Mouse (Mus musculus) neural tube, embryonic 14.5 days (tissue): ENCODE measurements at regions not wholly inside any gene's neighbourhood (a gene's known extent, or its start where the extent isn't known, plus 50 kb on each side); places are given as distances from the start of the nearest gene placed in this dataset.

Experiments used
- ATAC-seq: fragments of 200-750 bp; cut with Nextera tagmentation; 2 replicates; pipeline ENCODE4 v1.8.0; 2017; ENCODE audit warnings: low read depth, mild to moderate bottlenecking, moderate TSS enrichment, moderate library complexity
- H3K27ac ChIP-seq: fragments of 300-500 bp; sonication (generic); 2 replicates; pipeline ENCODE4 v1.5.1; 2014; ENCODE audit warnings: low read depth, mild to moderate bottlenecking, control low read depth, low read length, moderate library complexity, mixed read lengths
- H3K27me3 ChIP-seq: fragments of 300-500 bp; sonication (generic); 2 replicates; pipeline ENCODE4 v1.6.1; 2014; ENCODE audit warnings: low read length; ENCODE audit not compliant: control insufficient read depth, insufficient read depth
- H3K36me3 ChIP-seq: fragments of 300-500 bp; sonication (generic); 2 replicates; pipeline ENCODE4 v1.6.1; 2014; ENCODE audit warnings: low read length, mixed read lengths; ENCODE audit not compliant: control insufficient read depth, insufficient read depth
- H3K4me1 ChIP-seq: fragments of 300-500 bp; sonication (generic); 2 replicates; pipeline ENCODE4 v1.6.1; 2014; ENCODE audit warnings: low read length; ENCODE audit not compliant: control insufficient read depth, insufficient read depth
- H3K4me2 ChIP-seq: fragments of 300-500 bp; sonication (generic); 2 replicates; pipeline ENCODE4 v1.6.1; 2014; ENCODE audit warnings: mild to moderate bottlenecking, low read depth, low read length, control low read depth
- H3K4me3 ChIP-seq: fragments of 300-500 bp; sonication (generic); 2 replicates; pipeline ENCODE4 v1.5.1; 2014; ENCODE audit warnings: low read depth, low read length, control low read depth, mixed read lengths
- H3K9ac ChIP-seq: fragments of 300-500 bp; sonication (generic); replicated peaks from 2 replicates; pipeline ENCODE4 v1.6.1; 2014; ENCODE audit warnings: low read depth, mild to moderate bottlenecking, control low read depth, low read length, mixed read lengths
- H3K9me3 ChIP-seq: fragments of 300-500 bp; sonication (generic); 2 replicates; pipeline ENCODE4 v1.6.1; 2016; ENCODE audit warnings: low read length; ENCODE audit not compliant: control insufficient read depth
- WGBS: fragments of 180-500 bp; shearing (Covaris S2); extraction: QIAGEN DNeasy Blood & Tissue Kit; methylation state at CpG from one replicate; pipeline ENCODE4 v1.1.7; 2014; 5-methylcytosine and 5-hydroxymethylcytosine counted together

DNA sequence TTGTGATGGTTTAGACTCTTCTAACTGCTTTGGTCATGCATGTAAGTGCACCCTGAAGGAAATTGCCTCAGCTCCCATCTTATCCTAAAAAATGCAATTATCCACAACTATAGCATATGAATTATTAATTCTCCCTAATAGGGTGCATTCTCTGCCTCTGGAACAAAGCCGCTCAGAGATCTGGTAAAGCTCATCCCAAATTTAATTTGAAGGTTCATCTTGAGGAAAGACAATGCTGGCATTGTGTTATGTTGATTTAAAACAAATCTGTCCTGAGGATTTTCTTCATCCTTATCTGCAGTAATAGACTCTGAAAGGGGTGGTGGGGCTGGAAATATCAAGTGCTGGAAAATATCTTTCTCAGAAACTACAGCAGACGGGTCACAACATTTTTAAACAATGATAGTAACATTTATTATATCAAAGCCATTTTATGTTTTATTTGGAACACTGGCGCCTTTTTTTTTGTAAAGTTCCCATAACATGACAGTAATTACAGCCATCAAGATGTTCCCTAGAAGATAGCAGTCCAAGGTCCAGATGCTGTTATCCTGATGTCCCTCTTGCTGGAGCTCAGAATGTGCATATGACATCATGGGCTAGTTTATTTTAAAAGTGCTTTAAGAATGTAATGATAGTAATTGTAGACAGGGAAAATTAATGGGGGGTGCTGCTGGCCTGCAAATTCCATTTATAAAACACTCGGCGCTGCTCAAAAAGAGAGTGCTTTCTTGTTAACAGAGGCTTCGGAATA lies 148.5 kb downstream of the Hlx start:
- Histone ChIP-seq H3K4me1 (no peaks in the 10 kb centered on the region), H3K9me3 (no peaks in the 10 kb centered on the region), H3K4me2 (no peak overlapping the region), H3K36me3 (no peaks in the 10 kb centered on the region), H3K9ac (no peak overlapping the region), H3K27me3 (no peaks in the 10 kb centered on the region), H3K27ac (no peak overlapping the region), H3K4me3 (no peak overlapping the region)
- ATAC-seq, result no peak
- 81% methylated on average over 6 of the region's 6 CpGs for WGBS

DNA sequence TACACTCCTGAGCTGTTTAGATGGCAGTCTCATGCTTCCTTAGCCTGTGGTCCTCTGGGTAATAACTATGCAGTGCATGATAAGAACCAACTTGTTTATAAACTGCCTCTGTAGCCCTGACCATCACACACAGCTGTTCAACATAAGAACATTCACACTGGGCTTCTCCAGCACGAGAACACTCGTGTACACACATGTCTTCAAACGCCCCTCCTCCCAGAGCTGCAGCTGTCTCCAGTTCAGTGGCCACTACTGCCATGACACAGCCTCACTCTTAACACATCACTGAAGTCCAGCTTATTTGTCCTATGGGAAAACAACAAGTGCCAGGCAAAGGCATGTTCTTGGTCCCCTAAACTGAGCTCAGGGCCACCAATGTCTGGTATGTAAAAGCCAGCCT lies 152.9 kb downstream of the Hlx start:
- H3K9ac ChIP-seq, result no peak overlapping the region
- no peak for ATAC-seq
- no peaks in the 10 kb centered on the region for H3K4me1 ChIP-seq
- H3K4me2 ChIP-seq, result no peak overlapping the region
- no peaks in the 10 kb centered on the region for H3K27me3 ChIP-seq
- no peak overlapping the region for H3K4me3 ChIP-seq
- 87% methylated on average over 3 of the region's 3 CpGs for WGBS
- no peaks in the 10 kb centered on the region for H3K9me3 ChIP-seq
- no peaks in the 10 kb centered on the region for H3K36me3 ChIP-seq
- no peak overlapping the region for H3K27ac ChIP-seq

DNA sequence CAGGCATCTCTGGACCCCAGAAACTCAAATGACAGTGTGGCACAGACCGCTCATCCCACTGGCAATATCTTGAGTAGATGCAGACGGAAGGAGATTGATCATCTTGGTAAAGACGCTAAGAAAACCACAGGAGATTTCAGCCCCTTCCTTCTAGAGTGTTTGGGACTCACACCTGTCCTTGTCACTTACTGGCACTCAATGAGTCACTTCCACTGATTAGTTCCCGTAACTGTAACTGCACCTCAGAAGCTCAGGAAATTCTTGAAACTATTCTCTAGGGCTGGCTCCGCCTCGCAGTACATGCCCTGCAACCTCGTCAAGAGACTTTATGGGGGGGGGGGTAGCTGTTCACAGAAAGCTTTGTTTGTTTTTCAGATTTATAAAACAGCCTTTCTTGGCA lies 155.9 kb downstream of the Hlx start:
- no peak overlapping the region for H3K4me3 ChIP-seq
- no peak for ATAC-seq
- no peaks in the 10 kb centered on the region for H3K27me3 ChIP-seq
- H3K9me3 ChIP-seq, result no peaks in the 10 kb centered on the region
- no peak overlapping the region for H3K9ac ChIP-seq
- H3K27ac ChIP-seq, result no peak overlapping the region
- H3K4me1 ChIP-seq, result no peaks in the 10 kb centered on the region
- no peak overlapping the region for H3K4me2 ChIP-seq
- no peaks in the 10 kb centered on the region for H3K36me3 ChIP-seq
- WGBS, result 80% methylated on average over 7 of the region's 7 CpGs

DNA sequence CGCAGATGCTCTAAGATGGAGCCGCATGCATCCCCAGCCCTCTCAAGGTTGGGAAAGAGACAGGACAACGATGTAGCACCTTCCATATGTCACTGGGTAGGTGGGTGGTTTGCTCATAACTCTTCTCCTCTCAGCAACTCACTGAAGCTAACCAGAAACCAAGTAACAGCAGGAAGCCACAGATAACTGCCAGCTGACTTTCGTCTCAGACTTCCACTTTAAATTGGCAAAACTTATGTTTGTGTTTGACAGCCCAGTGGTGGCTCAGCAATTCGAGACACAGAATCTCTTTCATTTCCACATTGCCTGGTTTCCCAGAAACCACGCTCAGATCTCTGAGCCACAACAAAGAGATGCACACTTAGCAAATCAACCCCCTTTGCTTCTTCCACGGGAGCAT lies 159.1 kb downstream of the Hlx start:
- no peaks in the 10 kb centered on the region for H3K4me1 ChIP-seq
- no peak overlapping the region for H3K9ac ChIP-seq
- H3K27me3 ChIP-seq, result no peaks in the 10 kb centered on the region
- no peak overlapping the region for H3K27ac ChIP-seq
- no peaks in the 10 kb centered on the region for H3K9me3 ChIP-seq
- H3K36me3 ChIP-seq, result no peaks in the 10 kb centered on the region
- no peak overlapping the region for H3K4me2 ChIP-seq
- H3K4me3 ChIP-seq, result no peak overlapping the region
- WGBS, result 77% methylated on average over 7 of the region's 7 CpGs
- ATAC-seq, result no peak

DNA sequence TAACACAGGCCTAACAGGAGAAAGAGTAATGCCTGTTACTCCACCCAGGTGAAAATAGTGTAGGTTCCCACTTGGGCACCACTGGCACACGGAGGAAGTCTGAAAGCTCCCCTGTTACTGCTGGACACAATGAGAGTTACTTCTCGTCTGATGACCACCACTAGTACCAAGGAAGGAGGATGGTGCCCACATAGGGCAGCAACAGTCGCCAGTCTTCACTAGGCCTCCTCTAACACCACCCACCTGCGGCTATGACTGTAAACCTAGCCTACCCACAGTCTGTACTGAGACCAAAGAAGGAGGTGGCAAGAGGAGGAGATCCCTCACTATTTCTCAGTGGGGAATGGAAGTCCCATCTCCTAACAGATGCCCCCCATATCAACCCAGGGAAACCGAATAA lies 161.7 kb downstream of the Hlx start:
- H3K9me3 ChIP-seq, result no peaks in the 10 kb centered on the region
- H3K4me2 ChIP-seq, result no peak overlapping the region
- WGBS, result 92% methylated on average over 5 of the region's 5 CpGs
- H3K27ac ChIP-seq, result no peak overlapping the region
- H3K27me3 ChIP-seq, result no peaks in the 10 kb centered on the region
- no peak overlapping the region for H3K9ac ChIP-seq
- no peak for ATAC-seq
- H3K4me1 ChIP-seq, result no peaks in the 10 kb centered on the region
- no peaks in the 10 kb centered on the region for H3K36me3 ChIP-seq
- H3K4me3 ChIP-seq, result no peak overlapping the region

DNA sequence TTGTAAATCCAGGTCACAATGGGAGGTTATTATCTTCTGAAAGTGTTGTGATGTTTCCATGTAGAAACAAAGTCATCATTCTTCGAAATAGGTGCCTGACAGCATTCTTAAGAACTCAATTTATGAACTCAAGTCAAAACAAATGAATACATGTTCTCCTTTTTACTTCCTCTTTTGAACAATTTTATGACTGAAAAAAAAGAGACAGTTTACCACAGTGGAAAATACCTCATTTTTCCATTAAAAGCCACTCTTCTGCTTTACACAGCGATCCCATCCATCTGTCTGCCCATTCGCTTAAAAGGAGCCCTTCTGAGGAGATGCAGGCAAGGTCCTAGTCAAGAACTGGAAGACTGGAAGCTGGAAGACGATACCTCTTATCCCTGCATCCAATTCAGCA lies 169.5 kb downstream of the Hlx start:
- no peaks in the 10 kb centered on the region for H3K36me3 ChIP-seq
- no peaks in the 10 kb centered on the region for H3K9me3 ChIP-seq
- H3K9ac ChIP-seq, result no peak overlapping the region
- H3K4me2 ChIP-seq, result no peak overlapping the region
- WGBS, result 87% methylated on average over 4 of the region's 4 CpGs
- no peak overlapping the region for H3K4me3 ChIP-seq
- ATAC-seq, result no peak
- H3K4me1 ChIP-seq, result no peaks in the 10 kb centered on the region
- no peak overlapping the region for H3K27ac ChIP-seq
- no peaks in the 10 kb centered on the region for H3K27me3 ChIP-seq

DNA sequence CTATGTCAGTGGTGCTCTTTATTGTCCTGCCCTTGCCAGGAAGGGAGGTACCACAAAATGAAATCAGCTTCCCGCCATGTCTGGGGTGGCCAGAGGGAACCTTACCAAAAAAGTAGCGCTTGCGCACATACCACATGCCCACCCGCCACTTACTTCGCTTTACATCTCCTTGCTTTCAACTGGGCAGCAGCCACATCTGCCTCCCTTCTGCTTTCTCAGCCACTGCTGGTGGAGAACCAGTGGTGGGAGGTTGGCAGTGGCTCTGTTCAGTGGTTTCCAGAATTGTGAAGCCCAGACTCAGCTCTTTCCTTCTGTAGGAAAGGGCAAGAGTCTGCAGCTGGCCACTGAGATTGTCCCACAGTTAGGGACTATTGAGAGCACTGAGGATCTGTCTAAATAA lies 170.2 kb downstream of the Hlx start:
- WGBS, result 98% methylated on average over 5 of the region's 5 CpGs
- ATAC-seq, result no peak
- Histone ChIP-seq H3K27ac (no peak overlapping the region), H3K4me1 (no peaks in the 10 kb centered on the region), H3K4me2 (no peak overlapping the region), H3K36me3 (no peaks in the 10 kb centered on the region), H3K27me3 (no peaks in the 10 kb centered on the region), H3K4me3 (no peak overlapping the region), H3K9ac (no peak overlapping the region), H3K9me3 (no peaks in the 10 kb centered on the region)

DNA sequence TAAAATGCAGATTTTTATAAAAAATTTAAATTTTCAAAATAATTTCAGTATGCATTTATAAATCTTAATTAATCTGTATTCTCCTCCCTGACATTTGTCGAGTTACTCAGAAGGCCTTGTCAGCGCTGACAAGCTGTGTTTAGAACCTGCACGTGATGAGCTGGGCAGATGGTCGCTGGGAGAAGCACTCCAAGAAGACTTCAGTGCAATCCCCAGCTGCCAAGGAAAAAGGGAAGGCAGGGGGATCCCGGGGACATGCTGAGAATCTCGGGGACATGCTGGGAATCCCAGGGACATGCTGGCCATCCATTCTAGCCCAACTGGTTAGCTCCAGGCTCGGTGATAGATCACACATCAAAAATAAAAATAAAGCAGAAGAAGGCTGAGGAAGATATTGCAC lies 172.9 kb downstream of the Hlx start:
- Histone ChIP-seq H3K36me3 (no peaks in the 10 kb centered on the region), H3K9me3 (no peaks in the 10 kb centered on the region), H3K27ac (no peak overlapping the region), H3K27me3 (no peaks in the 10 kb centered on the region), H3K4me1 (no peaks in the 10 kb centered on the region), H3K4me3 (no peak overlapping the region), H3K4me2 (no peak overlapping the region), H3K9ac (no peak overlapping the region)
- 74% methylated on average over 7 of the region's 7 CpGs for WGBS
- no peak for ATAC-seq

DNA sequence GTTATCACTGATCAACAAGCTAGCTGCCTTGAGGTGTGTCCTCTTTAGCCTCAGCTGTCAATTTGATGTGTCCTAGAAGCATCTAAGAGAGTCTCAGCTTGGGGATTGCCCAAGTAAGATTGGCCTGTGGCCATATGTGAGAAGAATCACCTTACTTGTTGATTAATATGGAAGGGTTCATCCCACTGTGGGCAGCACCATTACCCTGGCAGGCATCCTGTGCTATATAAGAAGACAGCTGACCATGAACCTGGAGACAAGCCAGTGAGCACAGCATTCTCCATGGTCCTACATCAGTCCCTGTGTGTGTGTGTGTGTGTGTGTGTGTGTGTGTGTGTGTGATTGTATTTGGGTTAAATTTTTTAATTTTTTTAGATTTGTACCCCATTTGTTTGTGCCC lies 178.6 kb downstream of the Hlx start:
- Histone ChIP-seq H3K36me3 (no peaks in the 10 kb centered on the region), H3K4me2 (no peak overlapping the region), H3K9ac (no peak overlapping the region), H3K4me3 (no peak overlapping the region), H3K9me3 (no peaks in the 10 kb centered on the region), H3K4me1 (no peaks in the 10 kb centered on the region), H3K27ac (no peak overlapping the region), H3K27me3 (no peaks in the 10 kb centered on the region)
- no peak for ATAC-seq
